Mouse (Mus musculus): Measurements from ENCODE around the gene Ogfod3. TPM values are rescaled to one million over a fixed set of nuclear protein-coding genes. Genes with fewer than 3 reads are reported as not detected.

Gene Ogfod3
- polyA plus RNA-seq (2015; fragmentation: Nextera tagmentation; extraction: Ambion mirVana), result 16.8 and 17.2 TPM in 2 replicates

DNA sequence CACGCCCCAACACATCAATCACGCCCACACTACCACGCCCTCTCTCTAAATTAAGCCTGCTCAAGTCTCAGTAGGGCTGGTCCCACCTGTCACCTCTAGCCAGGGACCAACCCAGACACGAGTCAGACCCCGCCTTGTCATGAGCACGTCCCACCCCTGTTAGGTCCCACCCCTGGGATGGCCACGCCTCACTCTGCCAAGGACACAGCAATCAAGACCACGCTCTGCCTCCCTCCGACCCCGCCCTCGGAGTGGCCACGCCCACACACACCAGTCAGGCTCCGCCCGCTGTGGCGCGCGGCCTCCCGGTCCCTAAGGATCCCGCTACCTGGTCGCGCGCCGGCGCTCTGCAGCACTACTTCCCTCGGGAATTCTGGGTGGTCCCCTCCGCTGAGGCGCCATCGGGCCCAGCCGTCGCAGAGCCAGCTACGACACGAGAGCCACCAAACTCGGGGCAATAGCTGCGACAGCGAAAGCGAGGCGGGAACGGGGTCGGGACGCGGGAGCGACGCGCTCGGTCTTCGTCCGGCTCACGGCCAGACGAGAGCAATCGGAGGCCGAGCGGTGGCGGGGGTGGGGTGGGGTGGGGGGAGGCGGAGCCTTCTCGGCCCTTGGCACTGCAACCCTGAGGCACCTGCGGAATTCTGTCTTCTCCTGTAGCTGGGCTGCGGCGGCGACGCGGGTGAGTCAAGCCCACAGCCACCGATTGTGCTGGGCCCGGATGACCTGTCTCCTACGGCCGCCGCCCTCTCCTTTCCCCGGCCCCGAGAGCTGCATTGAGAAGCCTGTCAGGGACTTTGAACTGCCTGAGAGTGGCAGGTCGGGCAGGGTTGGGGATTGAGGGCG is at the start of gene Ogfod3, which contains the start of gene Hexdc:
Ogfod3 (minus strand) TSS at position 551 of the 846 bp plus-strand sequence.
Hexdc (plus strand) TSS at position 273 of the 846 bp plus-strand sequence.
- Histone ChIP-seq H3K4me3 (peak within 1 kb of the TSS; percentile 74), H3K9ac (peak within 1 kb of the TSS; percentile 81), H3K36me3 (ENCODE audit: poor library complexity, severe bottlenecking) (peaks cover 17% of the 10 kb centered on the region; the same call in 1 of the 2 replicates), H3K27me3 (no peaks in the 10 kb centered on the region), H3K4me1 (peaks cover 17% of the 10 kb centered on the region), H3K4me2 (peak within 1 kb of the TSS; percentile 81), H3K9me3 (replicated peaks) (no peaks in the 10 kb centered on the region), H3K27ac (peak within 1 kb of the TSS; percentile 87)
- peak; percentile 98 for ATAC-seq
- WGBS, result under 1% methylated on average over 64 of the region's 70 CpGs

- Histone ChIP-seq H3K4me2 (no peak overlapping the region), H3K27me3 (no peaks in the 10 kb centered on the region), H3K9me3 (replicated peaks) (no peaks in the 10 kb centered on the region), H3K36me3 (ENCODE audit: poor library complexity, severe bottlenecking) (peaks cover 98% of the 10 kb centered on the region), H3K4me1 (no peaks in the 10 kb centered on the region), H3K9ac (no peak overlapping the region), H3K4me3 (no peak overlapping the region), H3K27ac (no peak overlapping the region)
- WGBS, result 92% methylated on average over 8 of the region's 8 CpGs
- no peak for ATAC-seq
Measured at GRCm38 (mm10) chr11:121250196-121250595, 45.7 kb upstream of the Ogfod3 start.

DNA sequence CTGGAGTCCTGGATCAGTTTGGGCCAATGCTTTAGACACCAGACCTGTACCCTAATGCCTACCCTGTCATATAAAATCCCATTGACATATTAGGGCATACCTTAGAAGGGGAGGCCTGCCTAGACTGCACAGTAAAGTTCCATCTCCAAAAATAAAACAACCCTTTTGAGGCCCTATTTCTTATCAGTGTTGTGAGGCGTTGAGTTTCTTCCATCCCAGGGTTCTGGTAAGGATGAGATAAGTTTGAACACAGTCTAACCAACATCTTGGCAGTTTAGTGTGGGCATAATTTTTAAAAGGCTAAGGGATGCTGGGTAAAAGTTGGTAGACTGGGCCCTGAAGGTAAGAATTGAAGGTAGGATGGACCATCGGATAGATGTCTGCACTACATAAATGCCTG is 35.2 kb upstream of the Ogfod3 start:
- Histone ChIP-seq H3K4me1 (peaks cover 36% of the 10 kb centered on the region), H3K27ac (no peak overlapping the region), H3K36me3 (ENCODE audit: poor library complexity, severe bottlenecking) (peaks cover 52% of the 10 kb centered on the region), H3K27me3 (no peaks in the 10 kb centered on the region), H3K4me3 (no peak overlapping the region), H3K4me2 (no peak overlapping the region), H3K9me3 (replicated peaks) (no peaks in the 10 kb centered on the region), H3K9ac (no peak overlapping the region)
- 96% methylated on average over 2 of the region's 2 CpGs for WGBS
- no peak for ATAC-seq

- Histone ChIP-seq H3K27me3 (no peaks in the 10 kb centered on the region), H3K9me3 (replicated peaks) (no peaks in the 10 kb centered on the region), H3K36me3 (ENCODE audit: poor library complexity, severe bottlenecking) (peaks cover 32% of the 10 kb centered on the region), H3K27ac (peak overlapping the region; percentile 100), H3K9ac (peak overlapping the region; percentile 90), H3K4me2 (peak overlapping the region; percentile 67), H3K4me1 (peaks cover 36% of the 10 kb centered on the region), H3K4me3 (peak overlapping the region; percentile 75)
- 6% methylated on average over 28 of the region's 28 CpGs for WGBS
- ATAC-seq, result no peak
Measured at GRCm38 (mm10) chr11:121237345-121238128, 33.0 kb upstream of the Ogfod3 start.

- Histone ChIP-seq H3K4me1 (peaks cover 36% of the 10 kb centered on the region), H3K27me3 (no peaks in the 10 kb centered on the region), H3K4me3 (peak within 1 kb of the TSS; percentile 75), H3K27ac (peak within 1 kb of the TSS; percentile 100), H3K9ac (peak within 1 kb of the TSS; percentile 90), H3K36me3 (ENCODE audit: poor library complexity, severe bottlenecking) (peaks cover 24% of the 10 kb centered on the region), H3K9me3 (replicated peaks) (no peaks in the 10 kb centered on the region), H3K4me2 (peak within 1 kb of the TSS; percentile 67)
- under 1% methylated on average over 50 of the region's 50 CpGs for WGBS
- peak; percentile 100 for ATAC-seq
Measured at GRCm38 (mm10) chr11:121236564-121237344, 32.2 kb upstream of the Ogfod3 start, which contains the start of gene Narf. Gene Narf, plus strand, starts transcription at chr11:121237253.

DNA sequence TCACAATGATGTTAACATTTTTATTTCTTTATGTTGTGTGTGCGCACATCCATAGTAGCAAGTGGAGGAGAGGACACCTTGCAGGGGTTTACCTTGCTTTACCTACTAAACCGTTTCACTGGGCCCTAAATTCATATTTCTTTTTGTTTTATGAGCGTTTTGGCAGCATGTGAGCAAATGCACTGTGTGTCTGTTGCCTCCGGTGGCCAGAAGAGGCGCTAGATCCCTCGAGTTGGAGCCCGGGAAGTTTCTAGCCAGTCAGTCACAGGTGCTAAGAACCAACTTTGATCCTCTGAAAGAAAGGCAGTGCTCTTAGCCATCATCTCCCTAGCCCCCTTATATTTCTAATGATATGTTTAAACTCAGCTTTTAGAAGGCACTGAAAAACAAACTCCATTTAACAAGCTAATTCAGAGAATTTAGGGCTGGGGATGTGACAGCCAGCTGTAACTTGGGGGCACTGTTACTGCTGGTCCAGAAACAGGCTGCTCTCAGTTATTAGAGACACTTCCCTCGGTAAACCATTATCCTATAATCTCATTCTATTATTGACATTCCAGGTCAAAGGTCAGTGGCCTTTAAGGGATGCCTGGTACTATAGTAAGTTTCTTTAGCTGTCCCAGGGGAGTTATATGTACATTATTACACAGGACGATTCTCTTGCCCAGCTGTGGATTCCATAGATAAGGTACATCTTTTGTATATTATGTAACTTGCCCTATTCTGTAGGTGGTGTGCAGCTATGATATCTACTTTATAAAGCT is 31.1 kb upstream of the Ogfod3 start:
- H3K27me3 ChIP-seq, result no peaks in the 10 kb centered on the region
- peaks cover 13% of the 10 kb centered on the region for H3K36me3 ChIP-seq (ENCODE audit: poor library complexity, severe bottlenecking)
- peaks cover 31% of the 10 kb centered on the region for H3K4me1 ChIP-seq
- peak overlapping the region; percentile 75; the same call in 1 of the 2 replicates for H3K4me3 ChIP-seq
- H3K9ac ChIP-seq, result no peak overlapping the region
- H3K4me2 ChIP-seq, result peak overlapping the region; percentile 67
- 32% methylated on average over 9 of the region's 9 CpGs for WGBS
- no peaks in the 10 kb centered on the region for H3K9me3 ChIP-seq (replicated peaks)
- H3K27ac ChIP-seq, result peak overlapping the region; percentile 100
- ATAC-seq, result no peak

DNA sequence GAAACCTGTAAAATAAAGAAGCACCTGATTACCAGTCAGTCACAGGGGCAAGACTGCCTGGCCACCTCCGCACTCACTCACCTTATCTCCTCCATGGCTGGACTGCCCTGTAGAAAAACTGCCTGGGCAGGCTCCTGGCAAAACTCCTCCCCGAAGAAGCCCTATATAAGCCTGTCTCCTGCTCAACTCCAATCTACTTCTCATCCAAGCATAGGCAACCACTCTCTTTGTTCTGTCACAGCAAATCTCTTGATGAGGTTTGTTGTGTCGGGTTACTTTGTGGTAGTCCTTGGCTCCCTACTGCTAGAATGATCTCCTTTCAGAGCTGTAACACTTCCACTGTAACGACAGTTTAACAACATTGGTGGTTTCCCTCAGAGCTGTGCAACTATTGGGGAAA is 28.2 kb upstream of the Ogfod3 start:
- Histone ChIP-seq H3K4me1 (peaks cover 18% of the 10 kb centered on the region), H3K27me3 (no peaks in the 10 kb centered on the region), H3K27ac (no peak overlapping the region), H3K9me3 (replicated peaks) (no peaks in the 10 kb centered on the region), H3K4me2 (no peak overlapping the region), H3K4me3 (no peak overlapping the region), H3K9ac (no peak overlapping the region), H3K36me3 (ENCODE audit: poor library complexity, severe bottlenecking) (no peaks in the 10 kb centered on the region)
- WGBS, result 31% methylated on average over 4 of the region's 4 CpGs
- no peak for ATAC-seq

- no peak overlapping the region for H3K9ac ChIP-seq
- ATAC-seq, result no peak
- H3K4me3 ChIP-seq, result no peak overlapping the region
- WGBS, result 49% methylated on average over 4 of the region's 4 CpGs
- H3K9me3 ChIP-seq (replicated peaks), result no peaks in the 10 kb centered on the region
- H3K27ac ChIP-seq, result no peak overlapping the region
- H3K36me3 ChIP-seq (ENCODE audit: poor library complexity, severe bottlenecking), result peaks cover 3% of the 10 kb centered on the region
- H3K27me3 ChIP-seq, result no peaks in the 10 kb centered on the region
- no peak overlapping the region for H3K4me2 ChIP-seq
- peaks cover 28% of the 10 kb centered on the region for H3K4me1 ChIP-seq
Measured at GRCm38 (mm10) chr11:121231628-121232291, 27.2 kb upstream of the Ogfod3 start.

- Histone ChIP-seq H3K4me1 (peaks cover 26% of the 10 kb centered on the region), H3K9ac (no peak overlapping the region), H3K9me3 (replicated peaks) (no peaks in the 10 kb centered on the region), H3K4me2 (no peak overlapping the region), H3K4me3 (no peak overlapping the region), H3K27me3 (no peaks in the 10 kb centered on the region), H3K27ac (no peak overlapping the region), H3K36me3 (ENCODE audit: poor library complexity, severe bottlenecking) (peaks cover 8% of the 10 kb centered on the region)
- no peak for ATAC-seq
- 74% methylated on average over 4 of the region's 4 CpGs for WGBS
Measured at GRCm38 (mm10) chr11:121231191-121231590, 26.7 kb upstream of the Ogfod3 start.

DNA sequence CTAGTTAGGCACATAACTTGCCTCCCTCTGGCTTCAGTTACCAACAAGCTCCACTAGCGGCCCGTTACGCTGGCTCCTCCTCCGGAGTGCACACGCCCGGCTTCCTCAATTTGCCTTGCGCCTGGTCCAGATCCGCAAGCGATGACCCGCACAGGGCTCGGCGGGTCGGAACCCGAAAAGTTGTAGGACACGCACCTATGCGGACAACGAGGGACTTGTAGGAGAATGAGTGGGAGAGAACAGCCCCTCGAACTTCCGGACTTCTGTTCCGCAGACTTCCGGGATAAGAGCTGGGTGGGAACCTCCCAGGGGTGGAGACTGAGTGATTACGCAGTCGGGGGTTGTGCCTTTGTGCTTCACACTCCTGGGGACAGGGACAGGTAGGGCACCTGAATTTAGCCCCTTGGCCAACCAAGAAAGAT is 24.5 kb upstream of the Ogfod3 start, which contains the start of gene Cybc1:
Cybc1 (minus strand) TSS at position 305 of the 422 bp plus-strand sequence.
- Histone ChIP-seq H3K27me3 (no peaks in the 10 kb centered on the region), H3K4me2 (peak within 1 kb of the TSS; percentile 86), H3K27ac (0 out of 2 replicates have a peak within 1 kb of the TSS, but pooled peaks have one; percentile 37), H3K9me3 (replicated peaks) (no peaks in the 10 kb centered on the region), H3K4me3 (peak within 1 kb of the TSS; percentile 76), H3K36me3 (ENCODE audit: poor library complexity, severe bottlenecking) (peaks cover 30% of the 10 kb centered on the region), H3K4me1 (peaks cover 20% of the 10 kb centered on the region), H3K9ac (peak within 1 kb of the TSS; percentile 76)
- under 1% methylated on average over 23 of the region's 23 CpGs for whole genome bisulfite sequencing
- ATAC-seq, result peak; percentile 91
